Mouse (Mus musculus) lung, postnatal 0 days (tissue): ENCODE results near the gene Casp3.

Experiments
- CTCF ChIP-seq: IDR thresholded peaks from 2 replicates; pipeline ENCODE4 v1.5.1; 2016; ENCODE audit warnings: antibody characterized with exemption, mild to moderate bottlenecking
- EP300 ChIP-seq: IDR thresholded peaks from 2 replicates; pipeline ENCODE4 v1.6.1; 2016; ENCODE audit warnings: antibody characterized with exemption, mild to moderate bottlenecking, control low read depth

GRCm38 (mm10) chr8:46593067-46593466 is 24.0 kb upstream of the Casp3 start:
- TF ChIP-seq CTCF (no peak), EP300 (no peak)
